Mouse (Mus musculus): ENCODE data around the gene Slc16a3. TPM values are rescaled to one million over a fixed set of nuclear protein-coding genes. Genes with fewer than 3 reads are reported as not detected.

Gene Slc16a3
- polyA plus RNA-seq, 1 experiment = 3.2 TPM

GRCm38 (mm10) chr11:121010044-121010755 lies 61.9 kb downstream of the Slc16a3 start:
- DNase-seq (ENCODE audit: extremely low spot score in 1 of 2, low spot score in 1 of 2) = no peak

Other genes with a start within 250 kb of the Slc16a3 start
- 34.0 and 37.4 TPM in 2 replicates for gene Cenpx, start 234.7 kb upstream of the Slc16a3 start, polyA plus RNA-seq (2012; rRNA removed)
- gene Lrrc45, start 234.6 kb upstream of the Slc16a3 start, polyA plus RNA-seq (2012; rRNA removed) = 111 and 130 TPM in 2 replicates
- gene Rac3, start 227.0 kb upstream of the Slc16a3 start, polyA plus RNA-seq (2012; rRNA removed) = 65.0 and 73.7 TPM in 2 replicates
- 24.2 and 25.6 TPM in 2 replicates for gene Dcxr, start 221.2 kb upstream of the Slc16a3 start, polyA plus RNA-seq (2012; rRNA removed)
- 5.0 and 17.1 TPM in 2 replicates for gene Cbr2, start 216.4 kb upstream of the Slc16a3 start, polyA plus RNA-seq (2012; rRNA removed)
- gene Hmga1b, start 185.7 kb upstream of the Slc16a3 start, polyA plus RNA-seq (2012; rRNA removed) = 1.3 and 2.2 TPM in 2 replicates
- 88.6 and 97.4 TPM in 2 replicates for gene Rfng, start 164.3 kb upstream of the Slc16a3 start, polyA plus RNA-seq (2012; rRNA removed)
- 222 and 229 TPM in 2 replicates for gene Gps1, start 164.2 kb upstream of the Slc16a3 start, polyA plus RNA-seq (2012; rRNA removed)
- gene Dus1l, start 152.1 kb upstream of the Slc16a3 start, polyA plus RNA-seq (2012; rRNA removed) = 45.1 and 45.7 TPM in 2 replicates
- gene Fasn, start 123.9 kb upstream of the Slc16a3 start, polyA plus RNA-seq (2012; rRNA removed) = 271 and 272 TPM in 2 replicates
- 11.3 and 12.8 TPM in 2 replicates for gene Ccdc57, start 15.6 kb upstream of the Slc16a3 start, polyA plus RNA-seq (2012; rRNA removed)
- gene Csnk1d, start 42.9 kb downstream of the Slc16a3 start, polyA plus RNA-seq (2012; rRNA removed) = 103 and 105 TPM in 2 replicates
- 1.5 and 1.8 TPM in 2 replicates for gene Cd7, start 90.9 kb downstream of the Slc16a3 start, polyA plus RNA-seq (2012; rRNA removed)
- gene Sectm1b, start 115.1 kb downstream of the Slc16a3 start, polyA plus RNA-seq (2012; rRNA removed) = not detected in 2 replicates
- 0.08 TPM in 1 of 2 replicates, not detected in the other for gene Sectm1a, start 132.7 kb downstream of the Slc16a3 start, polyA plus RNA-seq (2012; rRNA removed)
- not detected in 2 replicates for gene Tex19.2, start 170.2 kb downstream of the Slc16a3 start, polyA plus RNA-seq (2012; rRNA removed)
- 0.04 and 0.13 TPM in 2 replicates for gene Tex19.1, start 197.7 kb downstream of the Slc16a3 start, polyA plus RNA-seq (2012; rRNA removed)
- gene Uts2r, start 211.8 kb downstream of the Slc16a3 start, polyA plus RNA-seq (2012; rRNA removed) = 0.10 and 0.11 TPM in 2 replicates

All from frontal cortex, adult 2 months (tissue).